Mouse (Mus musculus): ENCODE data around the gene Nme9. TPM values are rescaled to one million over a fixed set of nuclear protein-coding genes. Genes with fewer than 3 reads are reported as not detected.

Nme9 gene
- not detected for polyA plus RNA-seq (2017; shearing (Covaris generic))

GRCm38 (mm10) chr9:99451161-99451560 lies at the start of gene Nme9:
Gene Nme9 (plus strand): TSS chr9:99451475.

GRCm38 (mm10) chr9:99437031-99437764 lies 14.1 kb upstream of the Nme9 start, which contains the start of gene Mras:
Gene Mras (minus strand): TSS chr9:99437381.

Other genes starting within 250 kb of the Nme9 start
- not detected for gene Faiml, start 214.2 kb upstream of the Nme9 start, polyA plus RNA-seq (2017; shearing (Covaris generic))
- 17.3 TPM for gene Cep70, start 208.1 kb upstream of the Nme9 start, polyA plus RNA-seq (2017; shearing (Covaris generic))
- not detected for gene Esyt3, start 92.9 kb upstream of the Nme9 start, polyA plus RNA-seq (2017; shearing (Covaris generic))
- gene Mras, start 14.1 kb upstream of the Nme9 start, polyA plus RNA-seq (2017; shearing (Covaris generic)), result not detected
- gene Armc8, start 117.4 kb downstream of the Nme9 start, polyA plus RNA-seq (2017; shearing (Covaris generic)), result 32.3 TPM
- gene Dbr1, start 124.3 kb downstream of the Nme9 start, polyA plus RNA-seq (2017; shearing (Covaris generic)), result 26.4 TPM
- gene A4gnt, start 161.0 kb downstream of the Nme9 start, polyA plus RNA-seq (2017; shearing (Covaris generic)), result not detected
- gene Dzip1l, start 178.0 kb downstream of the Nme9 start, polyA plus RNA-seq (2017; shearing (Covaris generic)), result not detected

Measured in activated CD4-positive, CD25-positive, alpha-beta regulatory T cell, adult 9 weeks (primary cell).